ENCODE assay signal across 13 mouse cellular contexts in the genomic region with DNA sequence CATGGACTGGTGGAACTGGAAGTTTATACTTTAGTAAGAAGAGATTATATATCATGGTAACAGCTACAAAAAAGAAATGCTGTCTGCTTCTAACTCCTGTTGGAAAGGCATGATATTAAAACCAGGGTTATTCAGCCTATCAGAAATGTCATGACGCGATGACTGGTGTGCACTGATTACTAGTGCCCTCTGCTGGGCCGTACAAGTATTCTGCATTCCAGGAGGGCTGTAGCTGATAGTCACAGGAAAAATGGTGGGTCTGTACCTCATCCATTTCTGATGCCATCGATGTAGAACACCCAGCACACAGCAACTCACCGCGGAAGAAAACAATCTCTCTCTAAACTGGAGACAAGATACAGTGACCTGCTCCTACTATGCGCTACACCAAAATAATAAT.
DNase-seq lines count a peak whose midpoint lies in the region; ATAC-seq and TF ChIP-seq lines count a peak whose summit lies in the region.
"Had no signal": no experiment of that assay in that cellular context is flagged by ENCODE, and none has a peak within 500 bp of the region (broad histone marks: within the 10 kb centered on the region; RNA-seq: fewer than 3 reads in every experiment).

No protein-coding gene starts in this region.

- no peak overlapping the region for H3K27ac ChIP-seq in heart, postnatal 0 days (ENCODE audit: low read depth)
- H3K27ac ChIP-seq: forebrain, embryonic 10.5 days; hindbrain, embryonic 15.5 days; limb, embryonic 12.5 days; neural tube, embryonic 13.5 days had no signal

- ATAC-seq in heart, postnatal 0 days (ENCODE audit: insufficient read depth, low read depth) = no peak
- no peak for ATAC-seq in granulocyte monocyte progenitor cell, adult 5-6 weeks (replicated peaks; ENCODE audit: poor library complexity, severe bottlenecking)

- H3K27me3 ChIP-seq in heart, postnatal 0 days (ENCODE audit: control insufficient read depth, insufficient read depth, low read length) = no peaks in the 10 kb centered on the region
- H3K27me3 ChIP-seq: hindbrain, embryonic 15.5 days; limb, embryonic 12.5 days; neural tube, embryonic 13.5 days had no signal

- TF ChIP-seq CTCF in heart, postnatal 0 days (IDR thresholded peaks at IDR 0.05; ENCODE audit: low read depth) = peak; percentile 49
- TF ChIP-seq CTCF in lung, adult 2 months (IDR thresholded peaks at IDR 0.05; ENCODE audit: insufficient read depth, low read length) = 0 out of 2 replicates have a peak, but pooled peaks have one; percentile 11

- H3K36me3 ChIP-seq in heart, postnatal 0 days (replicated peaks; ENCODE audit: control insufficient read depth, insufficient read depth, low read length) = no peaks in the 10 kb centered on the region
- H3K36me3 ChIP-seq: forebrain, embryonic 10.5 days; hindbrain, embryonic 15.5 days; limb, embryonic 12.5 days; neural tube, embryonic 13.5 days had no signal

- no peak for TF ChIP-seq EP300 in heart, postnatal 0 days (IDR thresholded peaks at IDR 0.05; ENCODE audit: low read depth)

- DNase-seq in heart, postnatal 0 days (ENCODE audit: low spot score) = no peak
- no peak for DNase-seq in heart, postnatal 25 days (ENCODE audit: low spot score)
- DNase-seq in lung, adult 2 months = no peak
- DNase-seq in lung, postnatal 25 days (ENCODE audit: low spot score) = no peak
- peak; percentile 3 for DNase-seq in NIH3T3 (ENCODE audit: low read depth)
- peak; percentile 20 for DNase-seq in forelimb bud, embryonic 11.5 days (ENCODE audit: low read depth, low spot score)
- no peak for DNase-seq in heart, postnatal 36 days
- DNase-seq: gastrocnemius, postnatal 36 days had no signal

- H3K4me1 ChIP-seq in heart, postnatal 0 days (ENCODE audit: control insufficient read depth, insufficient read depth) = no peaks in the 10 kb centered on the region
- no peaks in the 10 kb centered on the region for H3K4me1 ChIP-seq in lung, adult 2 months (ENCODE audit: control insufficient read depth, insufficient read depth, low read length)
- H3K4me1 ChIP-seq: forebrain, embryonic 10.5 days; hindbrain, embryonic 15.5 days; limb, embryonic 12.5 days; neural tube, embryonic 13.5 days had no signal

- no peak overlapping the region for H3K9ac ChIP-seq in heart, postnatal 0 days (replicated peaks; ENCODE audit: low read depth, low read length)
- H3K9ac ChIP-seq: hindbrain, embryonic 15.5 days; limb, embryonic 12.5 days; neural tube, embryonic 13.5 days had no signal

- intact Hi-C loops in heart, postnatal 25 days (cut with DNase I) = no loop called here
- intact Hi-C loops in heart, postnatal 36 days (cut with DNase I) = no loop called here

- TF ChIP-seq POLR2A in lung, adult 2 months (IDR thresholded peaks at IDR 0.05; ENCODE audit: borderline replicate concordance, extremely low read depth, low read depth, low read length) = no peak

- H3K4me3 ChIP-seq in heart, postnatal 0 days (ENCODE audit: low read depth, low read length) = no peak overlapping the region
- no peak overlapping the region for H3K4me3 ChIP-seq in lung, adult 2 months (replicated peaks; ENCODE audit: extremely low read depth, low read depth, low read length)
- H3K4me3 ChIP-seq: forebrain, embryonic 10.5 days; hindbrain, embryonic 15.5 days; limb, embryonic 12.5 days; neural tube, embryonic 13.5 days had no signal

- WGBS in heart, postnatal 0 days = 66% methylated on average over 7 of the region's 7 CpGs
- 78% methylated on average over 7 of the region's 7 CpGs for WGBS in lung, adult 2 months

- H3K9me3 ChIP-seq in heart, postnatal 0 days (replicated peaks; ENCODE audit: control insufficient read depth, low read length) = no peaks in the 10 kb centered on the region
- H3K9me3 ChIP-seq: forebrain, embryonic 10.5 days; hindbrain, embryonic 15.5 days; limb, embryonic 12.5 days; neural tube, embryonic 13.5 days had no signal

- H3K4me2 ChIP-seq in heart, postnatal 0 days (ENCODE audit: low read depth, low read length) = no peak overlapping the region
- H3K4me2 ChIP-seq: hindbrain, embryonic 15.5 days; limb, embryonic 12.5 days; neural tube, embryonic 13.5 days had no signal

Comparison
In these comparisons a context has a peak if more than half of its experiments do, and no peak if none do; other contexts are left out.
1. DNase-seq: peak in NIH3T3 (single experiment) and forelimb bud, embryonic 11.5 days (single experiment); none in heart, postnatal 0 days (single experiment), heart, postnatal 25 days (single experiment), lung, adult 2 months (single experiment), lung, postnatal 25 days (single experiment) and heart, postnatal 36 days (0 of 2).